Mouse (Mus musculus) cortical plate, adult 2 months (tissue): ENCODE results near the gene 2310011J03Rik.

Source experiments
- CTCF ChIP-seq: fragments of 200-500 bp; IDR thresholded peaks from 2 replicates; pipeline ENCODE4 v1.5.1; 2011; ENCODE audit warnings: mild to moderate bottlenecking, control low read depth, low read length; ENCODE audit not compliant: insufficient read depth; ENCODE audit errors: extremely low read depth
- POLR2A ChIP-seq: fragments of 200-500 bp; IDR thresholded peaks from 2 replicates; pipeline ENCODE4 v1.6.1; 2011; ENCODE audit warnings: mild to moderate bottlenecking, low read length, control low read depth; ENCODE audit not compliant: insufficient read depth; ENCODE audit errors: extremely low read depth

- TF ChIP-seq POLR2A (no peak), CTCF (no peak)
Observed at GRCm38 (mm10) chr10:80332525-80332989, 12.2 kb upstream of the 2310011J03Rik start.
